ENCODE assay signal across 17 mouse cellular contexts in genomic region chr19:56867701-56868100, GRCm38 (mm10). TPM values are rescaled to one million over a fixed set of nuclear protein-coding genes. Genes with fewer than 3 reads are reported as not detected.
"Had no signal": no experiment of that assay in that cellular context is flagged by ENCODE, and none has a peak within 500 bp of the region (broad histone marks: within the 10 kb centered on the region; RNA-seq: fewer than 3 reads in every experiment).

No protein-coding gene starts in this region.

- H3K9me3 ChIP-seq: neural tube, embryonic 15.5 days; stomach, embryonic 15.5 days had no signal

- H3K27ac ChIP-seq: neural tube, embryonic 15.5 days; stomach, embryonic 15.5 days; stomach, postnatal 0 days had no signal

- H3K36me3 ChIP-seq: neural tube, embryonic 15.5 days; stomach, embryonic 15.5 days had no signal

- H3K4me3 ChIP-seq: neural tube, embryonic 15.5 days; stomach, embryonic 15.5 days had no signal

- H3K9ac ChIP-seq: neural tube, embryonic 15.5 days; stomach, embryonic 15.5 days had no signal

- H3K4me2 ChIP-seq: neural tube, embryonic 15.5 days; stomach, embryonic 15.5 days had no signal

- H3K4me1 ChIP-seq: neural tube, embryonic 15.5 days; stomach, embryonic 15.5 days had no signal

- DNase-seq: retina, postnatal 1 day; right cerebral cortex, adult 18-20 months; right cerebral cortex, postnatal 14 days; right cerebral cortex, postnatal 25 days; right cerebral cortex, postnatal 4 days; spleen, adult 18-20 months; thymus, adult 18-20 months; thymus, adult 2 months; thymus, postnatal 14 days; thymus, postnatal 25 days; thymus, postnatal 36 days; thymus, postnatal 4 days had no signal

RNA-seq across cellular contexts. Expression of gene Vwa2, which starts 6.3 kb away (rescaled TPM):
- total RNA-seq: neutrophil, adult 5-6 weeks had no signal

RNA-seq across cellular contexts. Expression of gene Tdrd1, which starts 41.7 kb away (rescaled TPM):
- total RNA-seq: neutrophil, adult 5-6 weeks had no signal
- polyA plus RNA-seq: spleen, adult 2 months had no signal
